Mouse (Mus musculus) embryonic stem cell, embryonic (primary cell): ENCODE results near the gene Dbt.
"Not testable (repeated sequence)": the region's sequence is repeated elsewhere in the genome, so short reads cannot be mapped to it uniquely, and the experiment has no call there.

Experiments used
- CTCF ChIA-PET, 4 experiments: fragments of 300-600 bp in 2 of 4; fragments of 350-600 bp in 2 of 4; sonication (Branson Sonifier 250); formaldehyde crosslinking; loops; one replicate each; lab custom pipeline; 2022; ENCODE audit warnings: inconsistent platforms in 2 of 4; lab: Charles Lee
- POLR2A ChIA-PET, 4 experiments: fragments of 300-600 bp in 2 of 4; fragments of 350-600 bp in 2 of 4; sonication (Branson Sonifier 250); formaldehyde crosslinking; loops; one replicate each; lab custom pipeline; 2022; ENCODE audit warnings: antibody characterized with exemption in 4 of 4, inconsistent platforms in 1 of 4; lab: Charles Lee

Gene Dbt

DNA sequence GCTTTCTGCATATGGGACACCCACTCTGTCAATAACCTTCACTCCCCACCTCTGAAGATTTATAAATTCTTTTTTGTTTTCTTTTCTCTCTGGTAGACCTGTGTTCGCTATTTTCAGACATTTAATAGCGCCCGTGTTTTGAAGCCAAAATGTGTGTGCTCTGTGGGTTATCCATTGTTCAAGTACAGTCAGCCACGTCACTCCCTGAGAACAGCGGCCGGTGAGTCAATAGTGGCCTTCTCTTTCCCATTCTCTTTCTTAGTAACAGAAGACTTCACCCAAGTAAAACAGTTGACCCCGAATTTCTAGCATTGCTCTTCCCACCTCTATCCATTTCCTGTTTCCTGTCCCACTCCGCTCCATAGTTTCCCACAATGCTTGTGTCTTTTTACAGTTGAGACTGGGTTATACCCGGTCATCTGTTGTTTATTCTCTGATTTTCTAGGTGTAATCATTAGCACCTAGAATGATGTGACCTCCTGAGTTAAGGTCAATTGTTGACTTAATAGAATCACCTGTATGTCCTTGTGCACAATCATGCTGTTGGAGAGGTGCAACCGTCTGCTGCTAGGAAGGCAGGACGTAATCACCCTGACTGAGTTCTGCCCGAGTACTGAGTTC is 7.4 kb downstream of the Dbt start:
- ChIA-PET POLR2A (interaction anchor here in 1 of 4 experiments (0.7 kb wide), 1 partner anchor 23 kb away, joined by 3 read pairs; no protein-coding TSS in a partner anchor), CTCF (no interaction called here)

GRCm38 (mm10) chr3:116529741-116530140 is 16.9 kb downstream of the Dbt start:
- ChIA-PET POLR2A (interaction anchor here in 3 of 4 experiments (0.6 to 2.0 kb wide), 12 partner anchors 11 to 242 kb away, joined by 3 to 9 read pairs (median 4); partner anchors contain the start of genes Dbt (in 2 of the 3), Rtca (in 1 of the 3) and Sass6 (in 1 of the 3)), CTCF (interaction anchor here (0.5 to 1.7 kb wide), 9 partner anchors 17 to 306 kb away, joined by 3 to 6 read pairs (median 3); partner anchors contain the start of genes Rtca (in 2 of the 4) and Dbt (in 1 of the 4))

DNA sequence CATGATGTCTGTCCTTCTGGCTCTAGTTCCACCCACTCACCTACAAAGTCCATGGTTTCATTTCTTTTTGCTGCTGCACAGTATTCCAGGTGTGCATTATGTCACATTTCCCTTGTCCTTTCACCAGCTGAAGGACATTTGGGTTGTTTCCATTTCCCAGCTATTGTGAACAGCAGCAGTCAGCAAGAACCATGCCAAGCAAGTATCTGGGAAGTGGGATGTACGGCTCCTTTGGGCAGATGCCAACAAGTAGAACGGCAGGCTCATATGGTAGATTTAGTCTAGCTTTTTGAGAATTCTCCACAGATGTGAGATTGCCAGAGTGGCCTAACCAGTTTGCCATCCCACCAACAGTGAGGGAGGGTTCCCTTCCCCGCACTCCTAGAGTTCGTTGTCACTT is 18.0 kb downstream of the Dbt start:
- CTCF ChIA-PET, result no interaction called here
- POLR2A ChIA-PET, result interaction anchor here in 1 of 4 experiments (0.9 kb wide), 1 partner anchor 13 kb away, joined by 4 read pairs; no protein-coding TSS in a partner anchor

DNA sequence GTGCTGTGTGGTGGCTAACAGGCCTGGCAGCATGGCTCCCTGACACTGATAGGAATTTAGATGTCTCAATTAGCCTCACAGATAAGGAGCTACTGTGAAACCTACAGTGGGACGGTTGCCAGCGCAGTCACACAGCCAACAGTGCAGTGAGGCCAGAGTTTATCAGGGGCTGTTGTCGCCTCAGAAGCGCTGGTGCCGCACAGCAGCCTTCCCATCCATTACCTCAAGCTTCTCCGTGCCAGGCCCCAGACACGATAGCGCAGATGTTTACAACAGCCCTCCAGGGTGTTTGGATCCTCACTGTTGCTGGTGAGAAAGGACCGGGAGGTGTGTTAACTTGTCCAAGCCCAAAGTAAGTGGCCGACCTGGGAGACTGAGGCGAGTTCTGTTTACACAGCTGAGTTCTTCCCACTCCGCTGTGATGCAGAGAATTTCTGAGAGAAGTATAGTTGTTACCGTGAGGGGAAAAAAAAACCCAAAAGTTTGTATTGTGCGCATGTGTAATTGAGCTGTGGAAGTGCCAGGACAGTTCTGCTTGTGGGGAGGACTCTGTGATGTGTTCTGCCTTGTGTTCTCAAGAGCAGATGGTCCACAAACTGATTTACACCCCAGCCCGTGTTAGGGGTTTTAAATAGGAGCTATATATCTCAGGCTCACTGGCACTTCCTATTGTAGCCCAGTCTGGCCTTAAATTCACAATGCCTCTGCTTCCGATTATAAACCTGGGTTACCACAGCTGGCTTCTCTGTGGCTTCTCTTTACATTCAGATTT is 23.7 kb downstream of the Dbt start:
- ChIA-PET POLR2A (interaction anchor here in 1 of 4 experiments (0.8 to 1.2 kb wide), 3 partner anchors 10 to 175 kb away, joined by 3 read pairs; no protein-coding TSS in a partner anchor), CTCF (interaction anchor here in 2 of 4 experiments (0.6 to 1.3 kb wide), 3 partner anchors 24 to 205 kb away, joined by 3 to 4 read pairs (median 3); partner anchors contain the start of gene Dbt (in 1 of the 2))

GRCm38 (mm10) chr3:116537200-116537573 is 24.3 kb downstream of the Dbt start:
- CTCF ChIA-PET, result interaction anchor here in 2 of 4 experiments (1.1 to 1.3 kb wide), 2 partner anchors 24 to 205 kb away, joined by 3 to 4 read pairs; partner anchors contain the start of gene Dbt (in 1 of the 2)
- POLR2A ChIA-PET, result interaction anchor here in 1 of 4 experiments (1.0 kb wide), 1 partner anchor 9 kb away, joined by 3 read pairs; no protein-coding TSS in a partner anchor

DNA sequence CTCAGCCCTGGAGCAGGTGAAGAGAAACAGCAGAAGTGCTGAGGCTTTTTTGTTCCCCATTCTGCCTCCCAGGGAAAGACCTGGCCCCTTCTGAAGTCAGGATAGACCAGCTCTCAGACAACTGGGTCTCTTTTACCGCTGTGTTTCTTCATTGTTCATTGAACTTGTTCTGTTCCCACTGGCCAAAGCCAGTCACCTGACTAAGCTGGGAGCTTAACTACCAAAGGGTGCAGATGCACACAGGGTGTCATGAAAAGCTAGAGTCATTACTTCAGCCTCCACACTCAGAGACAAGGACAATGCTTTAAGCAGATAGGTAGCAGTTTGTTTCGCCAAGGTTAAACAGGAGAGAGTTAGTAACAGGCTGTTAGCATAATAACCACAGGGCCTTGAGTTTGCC is 29.2 kb downstream of the Dbt start:
- ChIA-PET POLR2A (interaction anchor here in 3 of 4 experiments (0.7 to 1.7 kb wide), 4 partner anchors 9 to 21 kb away, joined by 3 to 5 read pairs (median 3); no protein-coding TSS in a partner anchor), CTCF (interaction anchor here in 1 of 4 experiments (0.5 kb wide), 1 partner anchor 209 kb away, joined by 8 read pairs; no protein-coding TSS in a partner anchor)

GRCm38 (mm10) chr3:116542532-116542931 is 29.7 kb downstream of the Dbt start:
- ChIA-PET POLR2A (interaction anchor here in 1 of 4 experiments (0.7 kb wide), 1 partner anchor 21 kb away, joined by 3 read pairs; no protein-coding TSS in a partner anchor), CTCF (interaction anchor here in 1 of 4 experiments (0.5 kb wide), 1 partner anchor 209 kb away, joined by 8 read pairs; no protein-coding TSS in a partner anchor)

DNA sequence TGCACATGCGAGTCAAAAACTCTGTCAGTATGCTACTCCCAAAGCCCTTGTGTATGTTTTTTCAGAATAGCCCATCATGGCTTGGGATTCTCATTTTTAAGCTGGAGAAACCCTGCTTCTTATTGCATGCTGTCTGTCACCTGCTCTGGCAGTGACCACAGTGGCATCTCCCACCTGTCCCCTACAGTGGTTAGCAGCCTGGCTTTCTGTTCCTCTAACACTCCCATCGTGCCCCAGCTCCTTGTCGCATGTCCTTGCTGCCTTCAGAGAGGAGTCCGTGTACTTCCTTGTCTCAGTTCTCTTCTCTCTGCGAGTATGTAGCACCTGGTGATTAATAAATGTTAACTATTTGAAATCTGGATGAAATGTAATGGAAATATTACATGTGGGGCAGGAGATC is 34.6 kb downstream of the Dbt start:
- POLR2A ChIA-PET, result interaction anchor here in 2 of 4 experiments (0.6 to 1.4 kb wide), 3 partner anchors 14 to 18 kb away, joined by 3 read pairs; no protein-coding TSS in a partner anchor

DNA sequence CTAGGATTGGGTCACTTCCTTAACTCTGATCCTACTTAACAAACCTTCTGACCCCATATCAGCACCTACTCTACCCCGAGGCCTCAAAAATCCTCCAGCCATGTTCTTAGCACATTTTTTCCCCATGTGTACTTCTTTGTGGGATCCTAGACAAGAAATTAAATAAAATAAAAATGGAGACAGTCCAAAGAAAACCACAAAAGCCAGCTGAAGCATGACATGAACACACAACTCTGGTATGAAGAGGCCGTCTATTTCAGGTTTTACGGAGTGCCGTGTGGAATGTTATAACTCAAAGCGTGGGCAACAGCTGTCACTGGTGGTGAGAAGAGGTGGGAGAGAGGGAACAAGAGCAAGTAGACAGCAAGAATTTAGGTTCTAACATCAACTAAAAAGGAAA is 38.5 kb downstream of the Dbt start:
- CTCF ChIA-PET, result no interaction called here
- POLR2A ChIA-PET, result no interaction called here

More for the DNA sequence above, 34.6 kb downstream of the Dbt start:
- CTCF ChIA-PET, result no interaction called here

DNA sequence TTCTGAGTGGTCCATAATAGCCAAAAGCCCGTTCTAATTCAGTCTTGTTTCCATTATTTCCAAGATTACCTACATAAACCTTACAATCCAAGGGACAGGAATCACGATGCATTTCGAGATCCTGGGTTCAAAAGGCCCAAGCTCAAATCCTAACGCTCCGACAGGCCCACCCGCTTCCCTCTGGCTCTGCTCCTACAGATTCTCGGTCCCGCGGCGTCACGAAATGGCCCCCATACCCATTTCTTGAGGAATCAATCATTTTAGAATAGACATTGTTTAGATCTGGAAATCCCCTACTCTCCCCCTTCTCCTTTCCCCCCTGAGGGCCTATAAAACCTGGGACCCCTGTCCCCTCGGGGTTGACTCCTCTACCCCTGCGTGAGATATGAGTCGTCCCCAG is 48.4 kb downstream of the Dbt start:
- CTCF ChIA-PET, POLR2A ChIA-PET: not testable (repeated sequence)

- CTCF ChIA-PET, result interaction anchor here in 1 of 4 experiments (1.4 kb wide), 1 partner anchor 189 kb away, joined by 4 read pairs; no protein-coding TSS in a partner anchor
- POLR2A ChIA-PET, result interaction anchor here in 2 of 4 experiments (0.8 to 1.5 kb wide), 3 partner anchors 10 to 74 kb away, joined by 3 to 5 read pairs (median 3); no protein-coding TSS in a partner anchor
Observed at GRCm38 (mm10) chr3:116562408-116563094, 49.7 kb downstream of the Dbt start, which contains the start of gene Lrrc39. Gene Lrrc39 (plus strand): TSS chr3:116562973.

- ChIA-PET POLR2A (interaction anchor here in 2 of 4 experiments (0.8 to 1.5 kb wide), 4 partner anchors 9 to 73 kb away, joined by 3 to 5 read pairs (median 3); no protein-coding TSS in a partner anchor), CTCF (interaction anchor here in 1 of 4 experiments (1.4 kb wide), 1 partner anchor 188 kb away, joined by 4 read pairs; no protein-coding TSS in a partner anchor)
Observed at GRCm38 (mm10) chr3:116563095-116563492, 50.2 kb downstream of the Dbt start.

DNA sequence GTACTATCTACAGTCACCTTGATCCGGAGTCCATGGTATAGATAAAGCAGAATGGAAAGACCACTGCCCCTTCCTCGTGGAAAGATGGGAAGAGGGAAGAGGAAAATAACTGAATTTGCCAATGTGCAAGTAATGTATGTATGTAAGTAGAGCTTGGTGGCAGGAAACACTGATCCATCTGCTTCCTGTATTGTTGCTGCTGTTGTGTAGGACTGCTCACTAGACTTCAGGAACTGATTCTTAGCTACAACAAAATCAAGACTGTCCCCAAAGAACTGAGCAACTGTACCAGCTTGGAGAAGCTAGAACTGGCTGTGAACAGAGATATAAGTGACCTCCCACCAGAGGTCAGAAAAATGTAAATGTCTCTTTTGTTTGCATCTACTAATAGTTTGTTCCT is 57.8 kb downstream of the Dbt start:
- POLR2A ChIA-PET, result no interaction called here
- CTCF ChIA-PET, result no interaction called here

DNA sequence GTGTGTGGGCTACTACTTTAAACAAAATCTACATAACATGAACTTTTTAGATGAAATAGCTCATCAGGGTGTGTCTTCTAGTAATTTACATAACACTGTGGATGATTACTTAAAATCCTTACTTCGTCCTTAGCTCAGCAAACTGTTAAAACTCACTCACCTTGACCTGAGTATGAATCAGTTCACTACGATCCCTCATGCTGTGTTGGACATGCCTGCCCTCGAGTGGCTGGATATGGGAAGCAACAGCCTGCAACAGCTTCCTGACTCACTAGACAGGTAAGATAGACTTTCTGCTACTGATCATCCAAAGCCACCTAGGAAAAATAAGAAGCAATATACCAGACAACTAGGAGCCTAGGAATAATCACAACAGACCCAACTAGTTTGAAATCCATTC is 64.4 kb downstream of the Dbt start:
- ChIA-PET POLR2A (interaction anchor here (0.6 to 1.7 kb wide), 17 partner anchors 9 to 688 kb away, joined by 3 to 6 read pairs (median 4); partner anchors contain the start of genes Rtca (in 2 of the 4), Dbt (in 1 of the 4) and Sass6 (in 1 of the 4)), CTCF (interaction anchor here (0.5 to 1.8 kb wide), 14 partner anchors 18 to 246 kb away, joined by 3 to 10 read pairs (median 6); partner anchors contain the start of genes Dbt (in 3 of the 4) and Sass6 (in 1 of the 4))

DNA sequence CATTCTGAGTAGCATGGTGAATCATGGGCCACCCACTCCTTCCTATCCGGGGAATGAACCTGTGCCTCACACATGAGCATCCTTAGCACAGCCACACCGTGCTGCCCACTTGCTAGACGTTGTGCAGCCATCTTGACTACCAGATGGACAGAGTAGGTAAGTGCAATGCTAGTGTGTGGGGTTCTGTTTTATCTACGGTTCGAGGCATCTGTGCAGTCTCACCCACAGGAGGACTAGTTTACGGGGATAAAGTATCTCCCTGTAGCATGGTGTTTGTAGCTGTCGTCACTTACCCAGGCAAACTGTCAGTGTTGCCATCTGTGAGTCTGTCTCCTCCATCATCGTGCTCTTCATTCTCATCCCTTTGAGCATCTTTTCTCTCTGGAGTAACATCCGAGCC is 69.3 kb downstream of the Dbt start:
- POLR2A ChIA-PET, result interaction anchor here in 2 of 4 experiments (1.9 to 5.0 kb wide), 2 partner anchors 11 to 12 kb away, joined by 8 to 34 read pairs; partner anchors contain the start of gene Sass6 (in 2 of the 2)

DNA sequence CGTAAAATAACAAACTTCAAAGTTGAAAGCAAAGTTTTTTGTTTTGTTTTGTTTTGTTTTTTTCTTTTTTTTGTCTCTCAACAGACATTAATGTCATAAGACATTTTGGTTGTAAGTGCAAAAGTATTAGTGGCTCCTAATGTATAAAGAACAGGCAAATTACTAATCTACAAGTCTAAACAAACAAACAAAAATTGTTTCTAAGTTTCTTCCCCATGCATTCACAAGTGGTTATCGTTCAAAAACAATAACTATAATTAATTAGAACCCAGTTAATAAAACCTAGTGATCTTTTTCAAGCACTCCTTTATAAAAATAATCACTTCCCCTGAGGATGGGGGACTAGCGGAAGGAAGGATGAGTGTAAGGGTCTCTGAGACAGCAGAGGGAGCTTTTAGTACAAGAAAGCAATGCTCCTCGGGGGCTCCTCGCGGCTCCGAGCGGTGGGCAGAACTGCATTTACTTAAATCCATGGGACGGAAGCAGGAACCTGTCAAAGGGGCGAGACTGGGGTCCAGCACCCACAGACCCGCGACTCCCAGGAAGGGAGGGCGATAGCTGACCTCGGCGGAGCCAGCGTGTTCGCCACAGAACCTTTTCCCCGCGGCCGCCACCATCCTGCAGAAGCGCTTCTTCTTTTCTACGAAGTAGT is 81.3 kb downstream of the Dbt start:
- ChIA-PET POLR2A (interaction anchor here in 3 of 4 experiments (0.6 to 5.3 kb wide), 59 partner anchors 8 to 563 kb away, joined by 3 to 34 read pairs (median 4); partner anchors contain the start of genes Dbt (in 3 of the 3), Rtca (in 2 of the 3), Slc35a3 (in 2 of the 3) and Mfsd14a (in 1 of the 3)), CTCF (interaction anchor here (0.6 to 1.6 kb wide), 17 partner anchors 17 to 262 kb away, joined by 3 to 9 read pairs (median 4); partner anchors contain the start of gene Dbt (in 2 of the 4))

More for the DNA sequence above, 69.3 kb downstream of the Dbt start:
- CTCF ChIA-PET, result no interaction called here
